Mouse (Mus musculus) CH12.LX (cell line): ENCODE measurements around the gene Asb18. TPM values are rescaled to one million over a fixed set of nuclear protein-coding genes. Genes with fewer than 3 reads are reported as not detected.

ENCODE experiments used
- DNase-seq: peaks from one replicate; pipeline ENCODE4 v3.0.0-alpha.2; 2013; ENCODE audit errors: extremely low read depth
- H3K27ac ChIP-seq: 2 replicates; pipeline ENCODE4 v1.5.1; 2012; ENCODE audit warnings: low read depth, mild to moderate bottlenecking, control low read depth, moderate library complexity; ENCODE audit not compliant: insufficient read depth
- H3K27me3 ChIP-seq: replicated peaks from 2 replicates; pipeline ENCODE3; 2012; ENCODE audit warnings: inconsistent platforms
- H3K36me3 ChIP-seq, 2 experiments: replicated peaks in 1 of 2; 2 replicates each; pipeline versions ENCODE3 to v1.6.1; 2012; ENCODE audit warnings: inconsistent platforms in 1 of 2, low read length in 1 of 2, mild to moderate bottlenecking in 1 of 2, mixed read lengths in 1 of 2, moderate library complexity in 1 of 2; ENCODE audit not compliant: control insufficient read depth in 1 of 2, insufficient read depth in 1 of 2
- H3K4me1 ChIP-seq, 2 experiments: 2 replicates each; pipeline ENCODE4 v1.6.1; 2012; ENCODE audit warnings: inconsistent platforms in 1 of 2, moderate library complexity in 1 of 2; ENCODE audit not compliant: insufficient read depth in 2 of 2, control insufficient read depth in 1 of 2
- H3K4me2 ChIP-seq: 2 replicates; pipeline ENCODE4 v1.6.1; 2012; ENCODE audit warnings: low read depth, mild to moderate bottlenecking, control low read depth; ENCODE audit not compliant: poor library complexity, insufficient read depth, severe bottlenecking
- H3K4me3 ChIP-seq, 3 experiments: fragments of 150-350 bp in 1 of 3; sonication (generic) in 1 of 3; replicated peaks in 1 of 3; 2 replicates each; pipeline versions ENCODE3 to v1.5.1; 2011 to 2012; ENCODE audit warnings: low read depth in 2 of 3, low read length in 2 of 3, mild to moderate bottlenecking in 2 of 3, moderate library complexity in 2 of 3, control low read depth in 1 of 3, improper control_type of control experiment in 1 of 3, inconsistent platforms in 1 of 3, mixed read lengths in 1 of 3; ENCODE audit not compliant: poor library complexity in 1 of 3
- H3K79me2 ChIP-seq: replicated peaks from 2 replicates; pipeline ENCODE4 v1.6.1; 2012; ENCODE audit warnings: mild to moderate bottlenecking, moderate library complexity; ENCODE audit not compliant: control insufficient read depth, poor library complexity, insufficient read depth, severe bottlenecking; ENCODE audit errors: extremely low read depth
- H3K9ac ChIP-seq: 2 replicates; pipeline ENCODE4 v1.6.1; 2012; ENCODE audit warnings: low read depth, mild to moderate bottlenecking, control low read depth, moderate library complexity; ENCODE audit not compliant: insufficient read depth
- H3K9me3 ChIP-seq: replicated peaks from 2 replicates; pipeline ENCODE3; 2012; ENCODE audit warnings: low read length, inconsistent platforms, mixed read lengths
- BHLHE40 ChIP-seq: IDR thresholded peaks from 2 replicates; pipeline ENCODE4 v1.6.1; 2011; ENCODE audit warnings: mild to moderate bottlenecking, low read depth, low read length, improper control_type of control experiment
- CHD1 ChIP-seq: IDR thresholded peaks from 2 replicates; pipeline ENCODE4 v1.6.1; 2012; ENCODE audit warnings: low read depth, low read length, improper control_type of control experiment, inconsistent platforms
- CHD2 ChIP-seq: IDR thresholded peaks from 2 replicates; pipeline ENCODE4 v1.6.1; 2011; ENCODE audit warnings: low read length, improper control_type of control experiment
- CTCF ChIP-seq, 2 experiments: IDR thresholded peaks in 1 of 2; conservative IDR thresholded peaks in 1 of 2; 2 replicates each; pipeline ENCODE4 v1.5.1; 2011 to 2012; ENCODE audit warnings: low read depth in 2 of 2, low read length in 2 of 2, improper control_type of control experiment in 1 of 2, inconsistent platforms in 1 of 2, mild to moderate bottlenecking in 1 of 2, moderate library complexity in 1 of 2
- E2F4 ChIP-seq: IDR thresholded peaks from 2 replicates; pipeline ENCODE4 v1.6.1; 2011; ENCODE audit warnings: low read depth, low read length, improper control_type of control experiment; ENCODE audit not compliant: insufficient replicate concordance
- EP300 ChIP-seq: IDR thresholded peaks from 2 replicates; pipeline ENCODE4 v1.6.1; 2011; ENCODE audit warnings: low read length, improper control_type of control experiment
- ETS1 ChIP-seq: conservative IDR thresholded peaks from 2 replicates; pipeline ENCODE4 v1.6.1; 2012; ENCODE audit warnings: low read depth, mild to moderate bottlenecking, inconsistent platforms, low read length, improper control_type of control experiment, moderate library complexity
- GABPA ChIP-seq: IDR thresholded peaks from 2 replicates; pipeline ENCODE4 v1.6.1; 2012; ENCODE audit warnings: low read depth, low read length, improper control_type of control experiment, inconsistent platforms; ENCODE audit not compliant: insufficient replicate concordance
- HCFC1 ChIP-seq: IDR thresholded peaks from 2 replicates; pipeline ENCODE4 v1.6.1; 2012; ENCODE audit warnings: low read depth, mild to moderate bottlenecking, inconsistent platforms, low read length, improper control_type of control experiment
- IRF4 ChIP-seq: IDR thresholded peaks from 2 replicates; pipeline ENCODE4 v1.6.1; 2014; ENCODE audit warnings: low read depth, mild to moderate bottlenecking, inconsistent platforms, low read length, improper control_type of control experiment
- JUND ChIP-seq: conservative IDR thresholded peaks from 2 replicates; pipeline ENCODE4 v1.6.1; 2011; ENCODE audit warnings: low read depth, low read length, improper control_type of control experiment
- KAT2A ChIP-seq: IDR thresholded peaks from 2 replicates; pipeline ENCODE4 v1.6.1; 2012; ENCODE audit warnings: low read length, improper control_type of control experiment, inconsistent platforms; ENCODE audit not compliant: insufficient replicate concordance
- MAX ChIP-seq: IDR thresholded peaks from 2 replicates; pipeline ENCODE4 v1.6.1; 2011; ENCODE audit warnings: low read length, improper control_type of control experiment
- MAZ ChIP-seq: IDR thresholded peaks from 2 replicates; pipeline ENCODE4 v1.6.1; 2012; ENCODE audit warnings: low read depth, mild to moderate bottlenecking, inconsistent platforms, low read length, improper control_type of control experiment, moderate library complexity
- MEF2A ChIP-seq: IDR thresholded peaks from 2 replicates; pipeline ENCODE4 v1.6.1; 2014; ENCODE audit warnings: low read depth, mild to moderate bottlenecking, inconsistent platforms, low read length, improper control_type of control experiment, borderline replicate concordance
- NELFE ChIP-seq: IDR thresholded peaks from 2 replicates; pipeline ENCODE4 v1.6.1; 2011; ENCODE audit warnings: low read depth, low read length, improper control_type of control experiment
- NRF1 ChIP-seq: IDR thresholded peaks from 2 replicates; pipeline ENCODE4 v1.6.1; 2014; ENCODE audit warnings: low read depth, mild to moderate bottlenecking, inconsistent platforms, low read length, improper control_type of control experiment, moderate library complexity
- PAX5 ChIP-seq: IDR thresholded peaks from 2 replicates; pipeline ENCODE4 v1.6.1; 2012; ENCODE audit warnings: low read length, inconsistent platforms, mixed read lengths
- RCOR1 ChIP-seq: conservative IDR thresholded peaks from 2 replicates; pipeline ENCODE4 v1.6.1; 2012; ENCODE audit warnings: low read depth, mild to moderate bottlenecking, inconsistent platforms, low read length, improper control_type of control experiment
- SIN3A ChIP-seq: IDR thresholded peaks from 2 replicates; pipeline ENCODE4 v1.6.1; 2012; ENCODE audit warnings: low read length, improper control_type of control experiment, inconsistent platforms
- SMC3 ChIP-seq: IDR thresholded peaks from 2 replicates; pipeline ENCODE4 v1.6.1; 2011; ENCODE audit warnings: low read depth, low read length, improper control_type of control experiment
- TBP ChIP-seq: conservative IDR thresholded peaks from 2 replicates; pipeline ENCODE4 v1.6.1; 2011; ENCODE audit warnings: low read depth, low read length, improper control_type of control experiment
- USF1 ChIP-seq: IDR thresholded peaks from 2 replicates; pipeline ENCODE4 v1.6.1; 2014; ENCODE audit warnings: low read depth, mild to moderate bottlenecking, inconsistent platforms, low read length, improper control_type of control experiment
- USF2 ChIP-seq: conservative IDR thresholded peaks from 2 replicates; pipeline ENCODE4 v1.6.1; 2011; ENCODE audit warnings: low read depth, low read length, improper control_type of control experiment
- ZC3H11A ChIP-seq: IDR thresholded peaks from 2 replicates; pipeline ENCODE4 v1.6.1; 2012; ENCODE audit warnings: low read depth, mild to moderate bottlenecking, inconsistent platforms, low read length, improper control_type of control experiment
- ZNF384 ChIP-seq: IDR thresholded peaks from 2 replicates; pipeline ENCODE4 v1.6.1; 2012; ENCODE audit warnings: low read depth, low read length, improper control_type of control experiment, inconsistent platforms
- dilution Hi-C: fragments of 300-500 bp; cut with MboI; formaldehyde crosslinking; loops from 2 replicates; pipeline ENCODE4 v1.14.3; 2020; ENCODE audit warnings: low sequenced_read_pairs; ENCODE audit not compliant: extremely low pct_unique_long_range_greater_than_20kb, extremely low pct_ligation_motif_present
- in situ Hi-C: fragments of 300-500 bp; cut with MboI; formaldehyde crosslinking; loops from 3 replicates; pipeline ENCODE4 v1.14.3; 2019; ENCODE audit warnings: low sequenced_read_pairs, low pct_ligation_motif_present, low pct_unique_long_range_greater_than_20kb, mixed read lengths
- polyA plus RNA-seq: library from polyadenylated mRNA; unstranded; fragments of >175 nt; gene quantifications from 2 replicates; pipeline ENCODE4 v1.2.1, GENCODE M21; 2012; ENCODE audit warnings: low read depth; ENCODE audit not compliant: insufficient read length
- total RNA-seq, 2 experiments: library from RNA; depleted of rRNA; stranded (reverse); fragments of 300-350 nt in 1 of 2; fragments of >200 nt in 1 of 2; gene quantifications; 2 replicates each; pipeline ENCODE4 v1.2.3; 2012 to 2014

Gene Asb18
- total and polyA plus RNA-seq, 3 experiments = not detected

DNA sequence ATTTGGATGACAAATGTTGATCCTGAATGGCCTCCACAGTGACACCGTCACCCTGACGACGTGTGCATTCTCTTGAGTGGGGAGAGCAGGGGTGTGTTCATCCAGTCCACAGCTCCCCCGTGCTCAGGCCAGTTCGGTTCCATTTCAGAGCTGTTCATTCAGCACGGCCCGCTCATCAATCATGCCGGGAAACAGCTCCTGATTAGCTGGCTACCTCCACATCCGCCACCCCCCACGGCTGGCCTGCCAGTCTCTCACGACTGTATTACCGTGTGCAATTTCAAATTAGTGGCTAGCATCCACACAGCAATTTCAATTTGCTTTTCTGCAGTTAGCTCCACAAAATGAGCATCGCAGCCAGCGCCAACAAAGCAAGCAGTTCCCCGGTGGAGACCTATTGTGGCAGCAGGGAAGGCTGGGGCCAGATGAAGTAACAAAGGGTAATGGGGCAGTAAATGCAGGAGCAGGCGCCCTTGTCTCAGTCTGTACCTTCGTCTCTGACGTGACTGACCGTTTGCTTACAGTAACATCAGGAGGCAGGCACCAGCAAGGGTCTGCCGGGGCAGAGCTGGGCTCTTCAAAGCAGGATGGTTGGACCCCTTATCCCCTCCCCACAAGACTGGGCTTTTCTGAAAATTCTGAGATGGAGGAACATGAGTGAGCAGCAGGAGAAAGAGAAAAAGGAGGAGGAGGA, 35.7 kb upstream of the Asb18 start:
- DNase-seq = no peak
- H3K4me2 ChIP-seq = no peak overlapping the region
- H3K79me2 ChIP-seq = no peaks in the 10 kb centered on the region
- dilution Hi-C loops (no loop called here), in situ Hi-C loops (no loop called here)
- no peak overlapping the region for H3K4me3 ChIP-seq
- no peaks in the 10 kb centered on the region for H3K4me1 ChIP-seq
- H3K36me3 ChIP-seq = no peaks in the 10 kb centered on the region
- TF ChIP-seq SIN3A (no peak), ZC3H11A (no peak), ETS1 (no peak), NELFE (no peak), MEF2A (no peak), IRF4 (no peak), USF2 (no peak), CHD2 (no peak), TBP (no peak), MAZ (no peak), E2F4 (no peak), USF1 (no peak), EP300 (no peak), PAX5 (no peak), SMC3 (no peak), GABPA (no peak)
- H3K9me3 ChIP-seq = no peaks in the 10 kb centered on the region
- no peak overlapping the region for H3K27ac ChIP-seq
- H3K27me3 ChIP-seq = peaks cover 45% of the 10 kb centered on the region
- no peak overlapping the region for H3K9ac ChIP-seq

DNA sequence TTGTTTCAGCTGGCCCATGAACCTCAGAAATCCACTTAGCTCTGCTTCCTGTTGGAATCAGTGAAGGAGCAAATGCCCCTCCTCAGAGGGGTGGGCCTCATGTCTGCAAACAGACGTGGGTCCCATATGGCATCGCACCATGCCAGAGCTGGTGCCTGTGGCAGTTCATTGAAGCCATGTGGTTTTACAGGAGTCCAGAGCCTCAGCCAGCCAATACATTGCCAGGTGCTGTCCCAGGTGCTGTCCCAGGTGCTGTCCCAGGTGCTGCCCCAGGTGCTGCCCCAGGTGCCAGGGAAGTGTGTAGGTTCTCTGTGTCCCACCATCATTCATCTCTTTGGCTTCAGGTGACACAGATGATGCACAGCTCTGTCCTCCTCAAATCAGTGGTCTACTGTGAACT, 13.8 kb upstream of the Asb18 start:
- no peaks in the 10 kb centered on the region for H3K4me1 ChIP-seq
- no peak overlapping the region for H3K27ac ChIP-seq
- dilution Hi-C loops = no loop called here
- no peaks in the 10 kb centered on the region for H3K9me3 ChIP-seq
- H3K79me2 ChIP-seq = no peaks in the 10 kb centered on the region
- in situ Hi-C loops = no loop called here
- DNase-seq = no peak
- peaks cover 71% of the 10 kb centered on the region for H3K27me3 ChIP-seq
- TF ChIP-seq CTCF (conservative IDR thresholded peaks at IDR 0.05 in 1 of 2, IDR thresholded peaks at IDR 0.05 in 1 of 2; ENCODE audit: low read depth in 2 of 2, low read length in 2 of 2) (no peak), GABPA (no peak), MEF2A (no peak), NRF1 (no peak), SIN3A (no peak), JUND (no peak), RCOR1 (no peak), KAT2A (no peak), USF1 (no peak), E2F4 (no peak), BHLHE40 (no peak), USF2 (no peak), HCFC1 (no peak), CHD1 (no peak), ZNF384 (no peak), ETS1 (no peak), MAX (no peak)
- TF ChIP-seq, all 38 proteins: peak for 0
- H3K4me3 ChIP-seq = no peak overlapping the region
- H3K4me2 ChIP-seq = no peak overlapping the region
- no peaks in the 10 kb centered on the region for H3K36me3 ChIP-seq
- H3K9ac ChIP-seq = no peak overlapping the region
